9 mouse cellular contexts compared by ENCODE assay signal in genomic region chr3:109062989-109063388, GRCm38 (mm10). TPM values are rescaled to one million over a fixed set of nuclear protein-coding genes. Genes with fewer than 3 reads are reported as not detected.
A peak's percentile ranks its signal among the peaks of the same experiment; 100 is the strongest.
DNase-seq lines count a peak whose midpoint lies in the region; ATAC-seq and TF ChIP-seq lines count a peak whose summit lies in the region.
"Had no signal": no experiment of that assay in that cellular context is flagged by ENCODE, and none has a peak within 500 bp of the region (broad histone marks: within the 10 kb centered on the region; RNA-seq: fewer than 3 reads in every experiment).

No protein-coding gene starts in this region.

- peak; percentile 38 for TF ChIP-seq CTCF in liver, adult 2 months (IDR thresholded peaks at IDR 0.05; ENCODE audit: low read depth, low read length)

- intact Hi-C loops in left cerebral cortex, postnatal 4 days (cut with DNase I) = loop anchor here (10.0 kb wide), 2 partner anchors 148 to 218 kb away; partner anchors contain the start of genes Prpf38b and Stxbp3

- no peaks in the 10 kb centered on the region for H3K4me1 ChIP-seq in liver, adult 2 months (ENCODE audit: control insufficient read depth, insufficient read depth, low read length)
- no peaks in the 10 kb centered on the region for H3K4me1 ChIP-seq in liver, embryonic 12.5 days

- no peaks in the 10 kb centered on the region for H3K36me3 ChIP-seq in liver, adult 2 months (ENCODE audit: control insufficient read depth, insufficient read depth, low read length)
- H3K36me3 ChIP-seq in liver, embryonic 12.5 days = no peaks in the 10 kb centered on the region

- H3K9ac ChIP-seq in liver, adult 2 months (ENCODE audit: low read depth, low read length) = no peak overlapping the region
- H3K9ac ChIP-seq in liver, embryonic 12.5 days = no peak overlapping the region

- H3K4me3 ChIP-seq in liver, adult 2 months (ENCODE audit: insufficient read depth, low read depth, low read length) = no peak overlapping the region
- H3K4me3 ChIP-seq in liver, embryonic 12.5 days = no peak overlapping the region

- no peaks in the 10 kb centered on the region for H3K27me3 ChIP-seq in liver, adult 2 months (ENCODE audit: control insufficient read depth, insufficient read depth, low read length)
- H3K27me3 ChIP-seq in liver, embryonic 12.5 days (replicated peaks) = no peaks in the 10 kb centered on the region; the same call in 1 of the 2 replicates

- H3K27ac ChIP-seq in liver, adult 2 months (replicated peaks; ENCODE audit: insufficient read depth, low read depth, low read length) = no peak overlapping the region
- H3K27ac ChIP-seq in liver, embryonic 12.5 days = no peak overlapping the region

- TF ChIP-seq POLR2A in liver, adult 2 months (IDR thresholded peaks at IDR 0.05; ENCODE audit: extremely low read depth, insufficient read depth, low read length) = no peak

- DNase-seq in adrenal gland, postnatal 10 days = peak; percentile 46
- no peak for DNase-seq in adrenal gland, postnatal 25 days
- DNase-seq in liver, adult 2 months (ENCODE audit: extremely low read depth, low read depth, low spot score) = peak; percentile 39
- DNase-seq in ZHBTc4 (ENCODE audit: low read depth, low spot score) = peak; percentile 62
- DNase-seq in embryo, embryonic 11 days = peak; percentile 63
- DNase-seq in left cerebral cortex, postnatal 4 days = peak; percentile 12
- DNase-seq in retina, postnatal 7 days (ENCODE audit: low read depth, low spot score) = peak; percentile 30

- 2% methylated on average over 6 of the region's 6 CpGs for WGBS in liver, adult 2 months
- WGBS in liver, embryonic 12.5 days (ENCODE audit: insufficient replicate concordance) = 2% methylated on average over 6 of the region's 6 CpGs

- no peak for ATAC-seq in liver, embryonic 12.5 days

- no peaks in the 10 kb centered on the region for H3K79me2 ChIP-seq in liver, adult 2 months (ENCODE audit: control insufficient read depth, insufficient read depth, low read length)

- no peaks in the 10 kb centered on the region for H3K9me3 ChIP-seq in liver, embryonic 12.5 days (replicated peaks)

- no peak overlapping the region for H3K4me2 ChIP-seq in liver, embryonic 12.5 days

RNA-seq across cellular contexts. Expression of gene Slc25a54, which starts 17.3 kb away (rescaled TPM):
- total RNA-seq in adrenal gland, postnatal 10 days (2021) = not detected
- not detected in 2 replicates for total RNA-seq in adrenal gland, postnatal 25 days (2021)
- total RNA-seq in liver, adult 2 months (2014; rRNA removed) = not detected in 2 replicates
- polyA plus RNA-seq in liver, adult 2 months (2012; rRNA removed) = not detected in 2 replicates
- polyA plus RNA-seq in liver, embryonic 12.5 days (2016; fragmentation: Nextera tagmentation; extraction: Ambion mirVana) = not detected in 2 replicates
- total RNA-seq in left cerebral cortex, postnatal 4 days (2021) = not detected
- polyA plus RNA-seq: intestine, embryonic 14.5 days had no signal

RNA-seq across cellular contexts. Expression of gene Fam102b, which starts 35.6 kb away (rescaled TPM):
- total RNA-seq in adrenal gland, postnatal 10 days (2021) = 10 to 100 TPM; 14.8 to 18.0 TPM
- 8.6 and 9.4 TPM in 2 replicates for total RNA-seq in adrenal gland, postnatal 25 days (2021)
- total RNA-seq in liver, adult 2 months (2014; rRNA removed) = 1.8 and 2.1 TPM in 2 replicates
- 0.19 and 0.28 TPM in 2 replicates for polyA plus RNA-seq in liver, adult 2 months (2012; rRNA removed)
- 4.5 TPM in 2 replicates for polyA plus RNA-seq in liver, embryonic 12.5 days (2016; fragmentation: Nextera tagmentation; extraction: Ambion mirVana)
- total RNA-seq in left cerebral cortex, postnatal 4 days (2021) = 10 to 100 TPM; 83.0 to 84.2 TPM

RNA-seq across cellular contexts. Expression of gene Slc25a24, which starts 60.0 kb away (rescaled TPM):
- total RNA-seq in adrenal gland, postnatal 10 days (2021) = 10 to 100 TPM; 26.8 to 31.8 TPM
- total RNA-seq in adrenal gland, postnatal 25 days (2021) = 43.1 and 60.5 TPM in 2 replicates
- total RNA-seq in liver, adult 2 months (2014; rRNA removed) = 1.9 and 2.1 TPM in 2 replicates
- 0.14 and 0.28 TPM in 2 replicates for polyA plus RNA-seq in liver, adult 2 months (2012; rRNA removed)
- polyA plus RNA-seq in liver, embryonic 12.5 days (2016; fragmentation: Nextera tagmentation; extraction: Ambion mirVana) = 10.0 and 10.1 TPM in 2 replicates
- total RNA-seq in left cerebral cortex, postnatal 4 days (2021) = 1 to 10 TPM; 2.9 to 4.6 TPM
